Mouse (Mus musculus) embryonic facial prominence, embryonic 10.5 days (tissue): ENCODE measurements around the gene Lin37. TPM values are rescaled to one million over a fixed set of nuclear protein-coding genes. Genes with fewer than 3 reads are reported as not detected.

Source experiments
- DNase-seq: peaks from one replicate; pipeline ENCODE4 v3.0.0-alpha.2; 2017; ENCODE audit warnings: low spot score
- H3K27ac ChIP-seq: fragments of 300-500 bp; sonication (generic); replicated peaks from 2 replicates; pipeline ENCODE4 v1.5.1; 2016; ENCODE audit warnings: mild to moderate bottlenecking
- H3K27me3 ChIP-seq: fragments of 300-500 bp; sonication (generic); replicated peaks from 2 replicates; pipeline ENCODE4 v1.6.1; 2016; ENCODE audit warnings: low read depth, mild to moderate bottlenecking; ENCODE audit not compliant: poor library complexity, severe bottlenecking
- H3K36me3 ChIP-seq: fragments of 300-500 bp; sonication (generic); replicated peaks from 2 replicates; pipeline ENCODE4 v1.6.1; 2016; ENCODE audit warnings: mild to moderate bottlenecking, moderate library complexity
- H3K4me1 ChIP-seq: fragments of 300-500 bp; sonication (generic); 2 replicates; pipeline ENCODE4 v1.6.1; 2016
- H3K4me3 ChIP-seq: fragments of 300-500 bp; sonication (generic); 2 replicates; pipeline ENCODE4 v1.5.1; 2016; ENCODE audit warnings: mild to moderate bottlenecking, moderate library complexity
- H3K9me3 ChIP-seq: fragments of 300-500 bp; sonication (generic); 2 replicates; pipeline ENCODE4 v1.6.1; 2016; ENCODE audit warnings: mild to moderate bottlenecking
- WGBS: fragments of 180-500 bp; shearing (Covaris S2); methylation state at CpG from one replicate; pipeline ENCODE4 v1.1.7; 2016; 5-methylcytosine and 5-hydroxymethylcytosine counted together
- polyA plus RNA-seq: library from polyadenylated mRNA; unstranded; fragments of >200 nt; fragmentation: Nextera tagmentation; extraction: Ambion mirVana; gene quantifications from 2 replicates; pipeline ENCODE4 v1.2.1, GENCODE M21; 2016

The Lin37 gene
- polyA plus RNA-seq, 1 experiment from 2014 or later: 42.5 TPM

GRCm38 (mm10) chr7:30581547-30581946 lies 21.9 kb upstream of the Lin37 start:
- DNase-seq: no peak
- no peak overlapping the region for H3K4me3 ChIP-seq
- WGBS: 95% methylated on average over 16 of the region's 16 CpGs
- H3K36me3 ChIP-seq: peaks cover 100% of the 10 kb centered on the region
- peaks cover 1% of the 10 kb centered on the region for H3K4me1 ChIP-seq
- no peak overlapping the region for H3K27ac ChIP-seq
- H3K27me3 ChIP-seq: no peaks in the 10 kb centered on the region
- H3K9me3 ChIP-seq: no peaks in the 10 kb centered on the region

GRCm38 (mm10) chr7:30579950-30580349 lies 20.3 kb upstream of the Lin37 start:
- no peaks in the 10 kb centered on the region for H3K9me3 ChIP-seq
- no peak for DNase-seq
- H3K4me3 ChIP-seq: no peak overlapping the region
- H3K4me1 ChIP-seq: no peaks in the 10 kb centered on the region
- no peak overlapping the region for H3K27ac ChIP-seq
- 96% methylated on average over 8 of the region's 8 CpGs for WGBS
- H3K27me3 ChIP-seq: no peaks in the 10 kb centered on the region
- H3K36me3 ChIP-seq: peaks cover 100% of the 10 kb centered on the region

- no peaks in the 10 kb centered on the region for H3K9me3 ChIP-seq
- H3K36me3 ChIP-seq: peaks cover 100% of the 10 kb centered on the region
- H3K4me3 ChIP-seq: no peak overlapping the region
- H3K27ac ChIP-seq: no peak overlapping the region
- H3K27me3 ChIP-seq: no peaks in the 10 kb centered on the region
- DNase-seq: no peak
- no peaks in the 10 kb centered on the region for H3K4me1 ChIP-seq
- WGBS: 84% methylated on average over 2 of the region's 2 CpGs
Measured at GRCm38 (mm10) chr7:30572969-30573368, 13.3 kb upstream of the Lin37 start.

- Histone ChIP-seq H3K4me3 (no peak overlapping the region), H3K27ac (no peak overlapping the region), H3K27me3 (no peaks in the 10 kb centered on the region), H3K36me3 (peaks cover 98% of the 10 kb centered on the region), H3K4me1 (no peaks in the 10 kb centered on the region), H3K9me3 (no peaks in the 10 kb centered on the region)
- WGBS: 87% methylated on average over 5 of the region's 5 CpGs
- no peak for DNase-seq
Measured at GRCm38 (mm10) chr7:30572389-30572788, 12.8 kb upstream of the Lin37 start.

- Histone ChIP-seq H3K27ac (no peak overlapping the region), H3K36me3 (peaks cover 82% of the 10 kb centered on the region), H3K4me3 (no peak overlapping the region), H3K9me3 (no peaks in the 10 kb centered on the region), H3K27me3 (no peaks in the 10 kb centered on the region), H3K4me1 (peaks cover 8% of the 10 kb centered on the region)
- WGBS: 86% methylated on average over 11 of the region's 11 CpGs
- DNase-seq: no peak
Measured at GRCm38 (mm10) chr7:30567555-30567954, 7.9 kb upstream of the Lin37 start.

- H3K9me3 ChIP-seq: no peaks in the 10 kb centered on the region
- no peak overlapping the region for H3K4me3 ChIP-seq
- no peak overlapping the region for H3K27ac ChIP-seq
- DNase-seq: no peak
- peaks cover 70% of the 10 kb centered on the region for H3K36me3 ChIP-seq
- no peaks in the 10 kb centered on the region for H3K27me3 ChIP-seq
- H3K4me1 ChIP-seq: peaks cover 17% of the 10 kb centered on the region
- 90% methylated on average over 9 of the region's 9 CpGs for WGBS
Measured at GRCm38 (mm10) chr7:30566033-30566432, 6.4 kb upstream of the Lin37 start.

GRCm38 (mm10) chr7:30564970-30565571 lies 5.4 kb upstream of the Lin37 start, which contains the start of gene Igflr1:
TSS of gene Igflr1 (plus strand) at chr7:30565427.
- WGBS: 94% methylated on average over 12 of the region's 12 CpGs
- Histone ChIP-seq H3K9me3 (no peaks in the 10 kb centered on the region), H3K4me1 (peaks cover 20% of the 10 kb centered on the region), H3K36me3 (peaks cover 61% of the 10 kb centered on the region), H3K4me3 (peak within 1 kb of the TSS; percentile 84), H3K27ac (no peak within 1 kb of the TSS), H3K27me3 (no peaks in the 10 kb centered on the region)
- no peak for DNase-seq

- 21% methylated on average over 6 of the region's 6 CpGs for WGBS
- H3K27me3 ChIP-seq: no peaks in the 10 kb centered on the region
- peak overlapping the region; percentile 84 for H3K4me3 ChIP-seq
- H3K27ac ChIP-seq: peak overlapping the region; percentile 93
- H3K36me3 ChIP-seq: peaks cover 49% of the 10 kb centered on the region
- H3K9me3 ChIP-seq: no peaks in the 10 kb centered on the region
- peaks cover 27% of the 10 kb centered on the region for H3K4me1 ChIP-seq
- no peak for DNase-seq
Measured at GRCm38 (mm10) chr7:30563906-30564280, 4.3 kb upstream of the Lin37 start.

GRCm38 (mm10) chr7:30563117-30563905 lies 3.7 kb upstream of the Lin37 start, which contains the start of the genes U2af1l4, Gm49396 and Psenen:
TSS of gene U2af1l4 (plus strand) at chr7:30563301.
TSS of gene Gm49396 (plus strand) at chr7:30563344.
TSS of gene Psenen (minus strand) at chr7:30563627.
- Histone ChIP-seq H3K4me1 (peaks cover 33% of the 10 kb centered on the region), H3K27me3 (no peaks in the 10 kb centered on the region), H3K4me3 (peak within 1 kb of the TSS; percentile 84), H3K9me3 (no peaks in the 10 kb centered on the region), H3K27ac (peak within 1 kb of the TSS; percentile 93), H3K36me3 (peaks cover 43% of the 10 kb centered on the region)
- peak; percentile 97 for DNase-seq
- under 1% methylated on average over 45 of the region's 45 CpGs for WGBS

- peak overlapping the region; percentile 93 for H3K27ac ChIP-seq
Measured at GRCm38 (mm10) chr7:30562526-30563116, 3.0 kb upstream of the Lin37 start.

GRCm38 (mm10) chr7:30560296-30560695 lies 658 bp upstream of the Lin37 start:
- H3K4me1 ChIP-seq: peaks cover 37% of the 10 kb centered on the region
- no peaks in the 10 kb centered on the region for H3K27me3 ChIP-seq
- 75% methylated on average over 2 of the region's 2 CpGs for WGBS
- H3K27ac ChIP-seq: no peak overlapping the region
- peak overlapping the region; percentile 64 for H3K4me3 ChIP-seq
- peaks cover 42% of the 10 kb centered on the region for H3K36me3 ChIP-seq
- no peaks in the 10 kb centered on the region for H3K9me3 ChIP-seq
- DNase-seq: no peak

More at GRCm38 (mm10) chr7:30562526-30563116, 3.0 kb upstream of the Lin37 start:
- Histone ChIP-seq H3K27me3 (no peaks in the 10 kb centered on the region), H3K9me3 (no peaks in the 10 kb centered on the region), H3K4me3 (peak overlapping the region; percentile 84), H3K36me3 (peaks cover 42% of the 10 kb centered on the region), H3K4me1 (peaks cover 37% of the 10 kb centered on the region)
- DNase-seq: no peak
- 3% methylated on average over 27 of the region's 27 CpGs for WGBS

- no peak for DNase-seq
- H3K27me3 ChIP-seq: 0 out of 2 replicates have a peak, but pooled peaks cover 4% of the 10 kb centered on the region
- H3K4me1 ChIP-seq: peaks cover 32% of the 10 kb centered on the region
- no peaks in the 10 kb centered on the region for H3K9me3 ChIP-seq
- H3K4me3 ChIP-seq: peak overlapping the region; percentile 64
- H3K36me3 ChIP-seq: peaks cover 44% of the 10 kb centered on the region
- 19% methylated on average over 12 of the region's 12 CpGs for WGBS
- peak overlapping the region; percentile 72 for H3K27ac ChIP-seq
Measured at GRCm38 (mm10) chr7:30558656-30559442, 789 bp downstream of the Lin37 start.
